Mouse (Mus musculus) activated CD4-positive, CD25-positive, alpha-beta regulatory T cell (primary cell): ENCODE measurements around the gene Gm5662. TPM values are rescaled to one million over a fixed set of nuclear protein-coding genes. Genes with fewer than 3 reads are reported as not detected.

Experiments used
- polyA plus RNA-seq, 2 experiments: library from polyadenylated mRNA; unstranded; fragments of 100-300 nt; shearing (Covaris generic); gene quantifications; one replicate each; pipeline ENCODE4 v1.2.1; 2017

Gene Gm5662
- polyA plus RNA-seq = under 1 TPM in 1 of 2 experiments, not detected in 1; 0.42 TPM

GRCm38 (mm10) chr12:88274400-88274799 lies at the start of gene Gm5662:
Gene Gm5662, minus strand, starts transcription at chr12:88274500.

GRCm38 (mm10) chr12:88323926-88324325 lies 49.6 kb upstream of the Gm5662 start, which contains the start of gene Gm5039:
Gene Gm5039, minus strand, starts transcription at chr12:88324026.

GRCm38 (mm10) chr12:88250000-88250399 lies 24.3 kb downstream of the Gm5662 start, which contains the start of gene Gm8332:
Gene Gm8332, minus strand, starts transcription at chr12:88250100.

Other genes with a start within 250 kb of the Gm5662 start
- gene Gm2056, start 247.5 kb downstream of the Gm5662 start, polyA plus RNA-seq = not detected
- not detected for gene Gm16368, start 190.8 kb downstream of the Gm5662 start, polyA plus RNA-seq
- gene Gm10436, start 92.4 kb downstream of the Gm5662 start, polyA plus RNA-seq = under 1 TPM in 1 of 2 experiments, not detected in 1; 0.60 TPM
- gene Gm8332, start 24.4 kb downstream of the Gm5662 start, polyA plus RNA-seq = not detected
- not detected for gene Gm5039, start 49.5 kb upstream of the Gm5662 start, polyA plus RNA-seq
- 10 to 100 TPM; 10.7 to 10.9 TPM for gene Adck1, start 86.1 kb upstream of the Gm5662 start, polyA plus RNA-seq